Mouse (Mus musculus): Measurements from ENCODE around the gene Olfr74.
"Not testable (repeated sequence)": the region's sequence is repeated elsewhere in the genome, so short reads cannot be mapped to it uniquely, and the experiment has no call there.

Gene Olfr74

GRCm38 (mm10) chr2:87974563-87974962, at the start of gene Olfr74:
Gene Olfr74 (minus strand): TSS chr2:87974663.
- DNase-seq (ENCODE audit: low spot score): no peak

- not testable (repeated sequence) for DNase-seq (ENCODE audit: low spot score)
Observed at GRCm38 (mm10) chr2:88022474-88022873, 48.0 kb upstream of the Olfr74 start, which contains the start of gene Olfr1161. Gene Olfr1161 (plus strand): TSS chr2:88022774.

DNA sequence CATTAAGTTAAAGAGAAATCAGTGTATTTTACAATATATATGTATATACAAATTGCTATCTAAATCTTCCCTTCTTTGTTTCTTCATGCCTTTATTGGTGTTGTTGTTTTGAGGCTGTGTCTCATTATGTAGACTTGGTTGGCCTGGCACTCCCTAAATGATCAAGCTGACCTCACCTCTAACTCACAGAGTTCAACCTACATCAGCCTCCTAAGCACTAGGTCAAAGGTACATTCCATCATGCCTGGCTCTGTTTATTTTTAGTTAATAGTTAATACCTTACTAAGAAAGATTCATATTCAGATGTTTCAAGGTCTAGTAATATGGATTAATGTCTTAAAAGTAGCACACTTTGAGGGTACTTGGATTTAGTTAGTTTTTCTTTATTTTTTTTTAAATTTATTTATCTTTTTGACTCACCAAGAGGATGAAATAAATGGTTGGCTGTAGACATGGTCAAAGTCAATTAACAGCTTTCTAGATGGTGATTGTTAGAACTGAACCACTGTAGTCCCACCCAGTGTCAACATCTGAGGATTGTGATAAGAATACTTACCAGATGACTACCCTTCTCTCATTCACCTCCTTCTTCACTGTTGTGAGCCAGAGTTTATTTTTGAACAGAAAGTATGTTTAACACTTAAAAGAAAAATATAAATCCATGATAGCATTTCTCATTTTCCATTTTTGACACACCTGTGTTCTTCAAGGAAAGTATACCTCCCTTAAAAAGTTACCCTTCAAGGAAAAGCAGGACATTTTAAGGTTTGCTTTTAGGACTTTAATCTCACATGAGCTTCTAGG, 33.3 kb upstream of the Olfr74 start, which contains the start of gene Olfr1160:
Gene Olfr1160, minus strand, starts transcription at position 754 of the 804 bp plus-strand sequence.
- no peak for DNase-seq (ENCODE audit: low spot score)

DNA sequence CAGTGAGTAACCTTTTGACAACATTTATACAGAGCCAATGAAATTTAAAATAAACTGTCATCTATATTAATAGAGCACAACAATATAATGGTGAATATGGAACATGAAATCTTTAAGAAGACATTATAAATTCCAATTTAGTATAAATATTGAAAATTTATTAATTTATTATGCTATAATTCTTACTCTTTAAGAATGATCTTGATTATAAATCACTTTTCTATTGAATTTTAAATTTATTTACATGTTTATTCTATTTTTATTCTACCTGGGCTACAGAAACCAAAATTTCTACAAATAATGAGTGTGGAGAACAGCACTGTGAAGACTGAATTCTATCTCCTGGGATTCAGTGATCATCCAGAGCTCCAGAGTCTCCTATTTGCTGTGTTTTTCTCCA, 15.3 kb upstream of the Olfr74 start, which contains the start of gene Olfr1158:
Gene Olfr1158, plus strand, starts transcription at position 301 of the 400 bp plus-strand sequence.
- DNase-seq (ENCODE audit: low spot score): no peak

- no peak for DNase-seq (ENCODE audit: low spot score)
Observed at GRCm38 (mm10) chr2:87968199-87968598, 6.3 kb downstream of the Olfr74 start, which contains the start of gene Olfr1157. Gene Olfr1157 (minus strand): TSS chr2:87968299.

DNA sequence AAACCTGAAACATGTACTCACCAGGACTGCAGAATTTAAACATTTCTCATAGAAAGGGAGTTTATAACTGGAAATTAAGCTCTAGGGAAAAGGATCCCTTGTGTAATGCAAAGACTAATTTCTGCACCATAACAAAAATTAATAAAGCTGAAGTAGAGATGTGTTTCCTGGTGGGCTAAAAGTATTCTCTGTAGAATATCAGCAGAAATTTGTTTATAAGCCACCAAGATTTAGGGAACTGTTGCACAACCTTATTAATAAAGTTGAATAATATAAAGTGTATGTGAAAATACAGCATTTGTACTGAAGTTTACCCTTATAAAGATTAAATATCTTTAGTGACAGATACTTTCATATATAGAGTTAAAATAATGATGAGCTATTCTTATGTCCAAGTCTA, 21.5 kb downstream of the Olfr74 start, which contains the start of gene Olfr1156:
Gene Olfr1156, minus strand, starts transcription at position 101 of the 400 bp plus-strand sequence.
- DNase-seq (ENCODE audit: low spot score): no peak

DNA sequence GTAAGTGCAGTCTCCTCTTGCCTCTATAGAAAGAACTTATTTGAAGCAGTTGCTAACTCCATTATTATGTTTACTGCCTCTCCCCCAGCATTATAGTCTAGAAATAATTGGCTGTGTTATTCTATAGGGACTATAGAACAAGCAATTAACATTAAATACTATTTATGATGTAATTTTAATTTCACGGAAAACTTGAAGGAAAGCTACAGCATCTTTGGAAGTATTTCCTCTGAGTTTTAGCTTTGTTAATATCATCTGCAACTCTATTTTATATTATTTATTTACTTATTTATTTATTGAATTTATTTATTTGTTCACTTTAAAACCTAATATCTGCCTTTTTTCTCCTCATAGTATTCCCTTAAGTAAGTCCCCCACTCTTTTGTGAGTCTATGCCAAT, 29.4 kb downstream of the Olfr74 start, which contains the start of gene Olfr1155:
Gene Olfr1155, minus strand, starts transcription at position 101 of the 400 bp plus-strand sequence.
- no peak for DNase-seq (ENCODE audit: low spot score)
